Mouse (Mus musculus) forebrain, postnatal 0 days (tissue): ENCODE data around the gene Igsf11. TPM values are rescaled to one million over a fixed set of nuclear protein-coding genes. Genes with fewer than 3 reads are reported as not detected.

Source experiments
- ATAC-seq: fragments of 200-750 bp; cut with Nextera tagmentation; 2 replicates; pipeline ENCODE4 v1.8.0; 2017; ENCODE audit warnings: mild to moderate bottlenecking, moderate library complexity
- DNase-seq: peaks from one replicate; pipeline ENCODE4 v3.0.0-alpha.2; 2015
- H3K27ac ChIP-seq: fragments of 300-500 bp; sonication (generic); 2 replicates; pipeline ENCODE4 v1.5.1; 2014; ENCODE audit warnings: low read depth, mild to moderate bottlenecking, antibody characterized with exemption, low read length, moderate library complexity, mixed read lengths
- H3K27me3 ChIP-seq: fragments of 300-500 bp; sonication (generic); 2 replicates; pipeline ENCODE4 v1.6.1; 2014; ENCODE audit warnings: mild to moderate bottlenecking, low read length, mixed read lengths; ENCODE audit not compliant: insufficient read depth
- H3K36me3 ChIP-seq: fragments of 300-500 bp; sonication (generic); 2 replicates; pipeline ENCODE4 v1.6.1; 2014; ENCODE audit warnings: mild to moderate bottlenecking, moderate library complexity; ENCODE audit not compliant: insufficient read depth
- H3K4me1 ChIP-seq: fragments of 300-500 bp; sonication (generic); 2 replicates; pipeline ENCODE4 v1.6.1; 2014; ENCODE audit warnings: antibody characterized with exemption; ENCODE audit not compliant: insufficient read depth
- H3K4me2 ChIP-seq: fragments of 300-500 bp; sonication (generic); 2 replicates; pipeline ENCODE4 v1.6.1; 2014; ENCODE audit warnings: low read depth, mild to moderate bottlenecking, moderate library complexity
- H3K4me3 ChIP-seq: fragments of 300-500 bp; sonication (generic); 2 replicates; pipeline ENCODE4 v1.5.1; 2014; ENCODE audit warnings: low read depth, low read length, mixed read lengths
- H3K9ac ChIP-seq: fragments of 300-500 bp; sonication (generic); 2 replicates; pipeline ENCODE4 v1.6.1; 2014; ENCODE audit warnings: mild to moderate bottlenecking
- H3K9me3 ChIP-seq: fragments of 300-500 bp; sonication (generic); 2 replicates; pipeline ENCODE4 v1.6.1; 2016; ENCODE audit warnings: low read length
- CTCF ChIP-seq: sonication (generic); IDR thresholded peaks from 2 replicates; pipeline ENCODE4 v1.5.1; 2016; ENCODE audit warnings: antibody characterized with exemption, control low read depth, low read depth
- WGBS: fragments of 180-500 bp; shearing (Covaris S2); extraction: QIAGEN DNeasy Blood & Tissue Kit; methylation state at CpG from one replicate; pipeline ENCODE4 v1.1.7; 2014; 5-methylcytosine and 5-hydroxymethylcytosine counted together
- polyA plus RNA-seq: library from polyadenylated mRNA; unstranded; fragments of >200 nt; fragmentation: Nextera tagmentation; extraction: Ambion mirVana; gene quantifications from 2 replicates; pipeline ENCODE4 v1.2.1, GENCODE M21; 2015
- total RNA-seq: library from RNA; depleted of rRNA; stranded (reverse); fragments of >200 nt; gene quantifications from 2 replicates; pipeline ENCODE4 v1.2.3, GENCODE M21; 2014

Gene Igsf11
- total and polyA plus RNA-seq, 2 experiments from 2014 or later, result 2.6 to 12.2 TPM

GRCm38 (mm10) chr16:38910088-38910487 is 17.6 kb downstream of the Igsf11 start:
- TF ChIP-seq CTCF, result no peak
- H3K9me3 ChIP-seq, result no peaks in the 10 kb centered on the region
- H3K4me2 ChIP-seq, result no peak overlapping the region
- DNase-seq (no peak), ATAC-seq (no peak)
- H3K4me3 ChIP-seq, result no peak overlapping the region
- H3K27ac ChIP-seq, result no peak overlapping the region
- H3K36me3 ChIP-seq, result no peaks in the 10 kb centered on the region
- WGBS, result 91% methylated on average over 8 of the region's 8 CpGs
- H3K4me1 ChIP-seq, result no peaks in the 10 kb centered on the region
- no peaks in the 10 kb centered on the region for H3K27me3 ChIP-seq
- H3K9ac ChIP-seq, result no peak overlapping the region

- H3K4me1 ChIP-seq, result no peaks in the 10 kb centered on the region
- H3K4me3 ChIP-seq, result no peak overlapping the region
- H3K9me3 ChIP-seq, result no peaks in the 10 kb centered on the region
- no peak overlapping the region for H3K9ac ChIP-seq
- no peak overlapping the region for H3K4me2 ChIP-seq
- 95% methylated on average over 4 of the region's 4 CpGs for WGBS
- H3K27me3 ChIP-seq, result no peaks in the 10 kb centered on the region
- no peak overlapping the region for H3K27ac ChIP-seq
- H3K36me3 ChIP-seq, result no peaks in the 10 kb centered on the region
- no peak for ATAC-seq
- no peak for DNase-seq
- TF ChIP-seq CTCF, result no peak
Measured at GRCm38 (mm10) chr16:38915451-38915850, 23.0 kb downstream of the Igsf11 start.

GRCm38 (mm10) chr16:38916053-38916786 is 23.7 kb downstream of the Igsf11 start:
- no peak overlapping the region for H3K4me3 ChIP-seq
- TF ChIP-seq CTCF, result no peak
- no peaks in the 10 kb centered on the region for H3K36me3 ChIP-seq
- H3K4me2 ChIP-seq, result no peak overlapping the region
- no peaks in the 10 kb centered on the region for H3K27me3 ChIP-seq
- H3K27ac ChIP-seq, result no peak overlapping the region
- 95% methylated on average over 12 of the region's 12 CpGs for WGBS
- no peaks in the 10 kb centered on the region for H3K9me3 ChIP-seq
- ATAC-seq, result no peak
- DNase-seq, result no peak
- no peak overlapping the region for H3K9ac ChIP-seq
- H3K4me1 ChIP-seq, result no peaks in the 10 kb centered on the region

- ATAC-seq, result no peak
- WGBS, result 80% methylated on average over 5 of the region's 5 CpGs
- TF ChIP-seq CTCF, result no peak
- Histone ChIP-seq H3K27me3 (no peaks in the 10 kb centered on the region), H3K4me2 (no peak overlapping the region), H3K36me3 (no peaks in the 10 kb centered on the region), H3K9me3 (no peaks in the 10 kb centered on the region), H3K4me1 (no peaks in the 10 kb centered on the region), H3K9ac (no peak overlapping the region), H3K27ac (no peak overlapping the region), H3K4me3 (no peak overlapping the region)
- DNase-seq, result no peak
Measured at GRCm38 (mm10) chr16:38916885-38917284, 24.4 kb downstream of the Igsf11 start.

- H3K9ac ChIP-seq, result no peak overlapping the region
- no peaks in the 10 kb centered on the region for H3K36me3 ChIP-seq
- DNase-seq (no peak), ATAC-seq (peak; percentile 18; the same call in 1 of the 2 replicates)
- no peak overlapping the region for H3K4me2 ChIP-seq
- TF ChIP-seq CTCF, result no peak
- H3K27ac ChIP-seq, result no peak overlapping the region
- no peak overlapping the region for H3K4me3 ChIP-seq
- WGBS, result 77% methylated on average over 2 of the region's 2 CpGs
- H3K4me1 ChIP-seq, result no peaks in the 10 kb centered on the region
- no peaks in the 10 kb centered on the region for H3K9me3 ChIP-seq
- no peaks in the 10 kb centered on the region for H3K27me3 ChIP-seq
Measured at GRCm38 (mm10) chr16:38918121-38918520, 25.6 kb downstream of the Igsf11 start.

- ATAC-seq, result no peak
Measured at GRCm38 (mm10) chr16:38920488-38920887, 28.0 kb downstream of the Igsf11 start.

GRCm38 (mm10) chr16:38924940-38925339 is 32.5 kb downstream of the Igsf11 start:
- H3K4me3 ChIP-seq, result no peak overlapping the region
- WGBS, result 32% methylated on average over 13 of the region's 13 CpGs
- H3K9me3 ChIP-seq, result no peaks in the 10 kb centered on the region
- ATAC-seq, result peak; percentile 93
- H3K27me3 ChIP-seq, result no peaks in the 10 kb centered on the region
- no peak for TF ChIP-seq CTCF
- peak; percentile 77 for DNase-seq
- H3K4me1 ChIP-seq, result peaks cover 9% of the 10 kb centered on the region
- peak overlapping the region; percentile 11; the same call in 1 of the 2 replicates for H3K4me2 ChIP-seq
- no peaks in the 10 kb centered on the region for H3K36me3 ChIP-seq
- H3K9ac ChIP-seq, result no peak overlapping the region
- no peak overlapping the region for H3K27ac ChIP-seq

More at GRCm38 (mm10) chr16:38920488-38920887, 28.0 kb downstream of the Igsf11 start:
- peaks cover 9% of the 10 kb centered on the region for H3K4me1 ChIP-seq
- H3K36me3 ChIP-seq, result no peaks in the 10 kb centered on the region
- 53% methylated on average over 5 of the region's 5 CpGs for WGBS
- H3K9me3 ChIP-seq, result no peaks in the 10 kb centered on the region
- no peak overlapping the region for H3K27ac ChIP-seq
- H3K4me2 ChIP-seq, result no peak overlapping the region
- no peak for TF ChIP-seq CTCF
- no peak for DNase-seq
- no peak overlapping the region for H3K4me3 ChIP-seq
- H3K27me3 ChIP-seq, result no peaks in the 10 kb centered on the region
- no peak overlapping the region for H3K9ac ChIP-seq
